Mouse (Mus musculus) forebrain, embryonic 14.5 days (tissue): ENCODE data around the gene Rai14. TPM values are rescaled to one million over a fixed set of nuclear protein-coding genes. Genes with fewer than 3 reads are reported as not detected.

ENCODE experiments used
- ATAC-seq: fragments of 200-750 bp; cut with Nextera tagmentation; 2 replicates; pipeline ENCODE4 v1.8.0; 2017; ENCODE audit warnings: mild to moderate bottlenecking, moderate library complexity
- DNase-seq: peaks from one replicate; pipeline ENCODE4 v3.0.0-alpha.2; 2015; ENCODE audit warnings: low spot score
- H3K27ac ChIP-seq: fragments of 300-500 bp; sonication (generic); 2 replicates; pipeline ENCODE4 v1.5.1; 2014; ENCODE audit warnings: low read depth, mild to moderate bottlenecking, control low read depth, low read length, moderate library complexity
- H3K27me3 ChIP-seq: fragments of 300-500 bp; sonication (generic); replicated peaks from 2 replicates; pipeline ENCODE4 v1.6.1; 2014; ENCODE audit warnings: low read length, control low read depth, mixed read lengths; ENCODE audit not compliant: control insufficient read depth, insufficient read depth
- H3K36me3 ChIP-seq: fragments of 300-500 bp; sonication (generic); 2 replicates; pipeline ENCODE4 v1.6.1; 2014; ENCODE audit warnings: low read length, control low read depth; ENCODE audit not compliant: control insufficient read depth, insufficient read depth
- H3K4me1 ChIP-seq: fragments of 300-500 bp; sonication (generic); 2 replicates; pipeline ENCODE4 v1.6.1; 2014; ENCODE audit warnings: antibody characterized with exemption, low read length, control low read depth; ENCODE audit not compliant: control insufficient read depth, insufficient read depth
- H3K4me2 ChIP-seq: fragments of 300-500 bp; sonication (generic); 2 replicates; pipeline ENCODE4 v1.6.1; 2014; ENCODE audit warnings: mild to moderate bottlenecking, control low read depth, low read length
- H3K4me3 ChIP-seq: fragments of 300-500 bp; sonication (generic); 2 replicates; pipeline ENCODE4 v1.5.1; 2014; ENCODE audit warnings: low read depth, low read length, control low read depth
- H3K9ac ChIP-seq: fragments of 300-500 bp; sonication (generic); 2 replicates; pipeline ENCODE4 v1.6.1; 2014; ENCODE audit warnings: mild to moderate bottlenecking, low read length, control low read depth, moderate library complexity
- H3K9me3 ChIP-seq: fragments of 300-500 bp; sonication (generic); replicated peaks from 2 replicates; pipeline ENCODE4 v1.6.1; 2016; ENCODE audit warnings: low read length, control low read depth, mixed read lengths; ENCODE audit not compliant: control insufficient read depth
- WGBS: fragments of 180-500 bp; shearing (Covaris S2); extraction: QIAGEN DNeasy Blood & Tissue Kit; methylation state at CpG from one replicate; pipeline ENCODE4 v1.1.7; 2014; 5-methylcytosine and 5-hydroxymethylcytosine counted together
- polyA plus RNA-seq: library from polyadenylated mRNA; unstranded; fragments of >200 nt; fragmentation: Nextera tagmentation; extraction: Ambion mirVana; gene quantifications from 2 replicates; pipeline ENCODE4 v1.2.1, GENCODE M21; 2014

The Rai14 gene
- polyA plus RNA-seq, 1 experiment from 2014 or later: 28.7 TPM

- 89% methylated on average over 8 of the region's 8 CpGs for WGBS
- H3K27me3 ChIP-seq: no peaks in the 10 kb centered on the region
- no peak for DNase-seq
- ATAC-seq: no peak
- H3K36me3 ChIP-seq: peaks cover 6% of the 10 kb centered on the region; the same call in 1 of the 2 replicates
- H3K4me1 ChIP-seq: peaks cover 4% of the 10 kb centered on the region; the same call in 1 of the 2 replicates
- H3K4me3 ChIP-seq: no peak overlapping the region
- no peak overlapping the region for H3K27ac ChIP-seq
- no peak overlapping the region for H3K4me2 ChIP-seq
- H3K9me3 ChIP-seq: no peaks in the 10 kb centered on the region
- no peak overlapping the region for H3K9ac ChIP-seq
These were observed 8.0 kb downstream of the Rai14 start for GRCm38 (mm10) chr15:10706414-10706813.

- H3K27me3 ChIP-seq: no peaks in the 10 kb centered on the region
- H3K4me2 ChIP-seq: no peak overlapping the region
- H3K9ac ChIP-seq: no peak overlapping the region
- no peaks in the 10 kb centered on the region for H3K4me1 ChIP-seq
- no peak overlapping the region for H3K4me3 ChIP-seq
- DNase-seq (no peak), ATAC-seq (no peak)
- WGBS: 76% methylated on average over 5 of the region's 5 CpGs
- H3K9me3 ChIP-seq: no peaks in the 10 kb centered on the region
- peaks cover 6% of the 10 kb centered on the region; the same call in 1 of the 2 replicates for H3K36me3 ChIP-seq
- H3K27ac ChIP-seq: no peak overlapping the region
These were observed 8.7 kb downstream of the Rai14 start for GRCm38 (mm10) chr15:10705752-10706151.

GRCm38 (mm10) chr15:10704328-10704727 lies 10.1 kb downstream of the Rai14 start:
- Histone ChIP-seq H3K27me3 (no peaks in the 10 kb centered on the region), H3K9ac (no peak overlapping the region), H3K36me3 (peaks cover 6% of the 10 kb centered on the region; the same call in 1 of the 2 replicates), H3K4me2 (no peak overlapping the region), H3K9me3 (no peaks in the 10 kb centered on the region), H3K27ac (no peak overlapping the region), H3K4me3 (no peak overlapping the region), H3K4me1 (no peaks in the 10 kb centered on the region)
- ATAC-seq (no peak), DNase-seq (no peak)
- WGBS: 88% methylated on average over 8 of the region's 8 CpGs

- DNase-seq: no peak
- H3K9ac ChIP-seq: no peak overlapping the region
- H3K4me1 ChIP-seq: no peaks in the 10 kb centered on the region
- no peak for ATAC-seq
- no peak overlapping the region for H3K27ac ChIP-seq
- H3K9me3 ChIP-seq: no peaks in the 10 kb centered on the region
- no peak overlapping the region for H3K4me3 ChIP-seq
- no peaks in the 10 kb centered on the region for H3K27me3 ChIP-seq
- no peak overlapping the region for H3K4me2 ChIP-seq
- WGBS: 88% methylated on average over 5 of the region's 5 CpGs
- no peaks in the 10 kb centered on the region for H3K36me3 ChIP-seq
These were observed 12.9 kb downstream of the Rai14 start for GRCm38 (mm10) chr15:10701571-10701970.

- Histone ChIP-seq H3K27ac (no peak overlapping the region), H3K27me3 (no peaks in the 10 kb centered on the region), H3K4me3 (no peak overlapping the region), H3K36me3 (no peaks in the 10 kb centered on the region), H3K9ac (no peak overlapping the region), H3K4me2 (no peak overlapping the region), H3K4me1 (no peaks in the 10 kb centered on the region), H3K9me3 (no peaks in the 10 kb centered on the region)
- ATAC-seq: no peak
- WGBS: 94% methylated on average over 9 of the region's 9 CpGs
- no peak for DNase-seq
These were observed 13.4 kb downstream of the Rai14 start for GRCm38 (mm10) chr15:10700891-10701466.

- WGBS: 82% methylated on average over 8 of the region's 8 CpGs
- no peaks in the 10 kb centered on the region for H3K27me3 ChIP-seq
- no peak overlapping the region for H3K9ac ChIP-seq
- no peaks in the 10 kb centered on the region for H3K36me3 ChIP-seq
- ATAC-seq (peak; percentile 46; the same call in 1 of the 2 replicates), DNase-seq (peak; percentile 53)
- H3K27ac ChIP-seq: no peak overlapping the region
- H3K9me3 ChIP-seq: no peaks in the 10 kb centered on the region
- no peak overlapping the region for H3K4me3 ChIP-seq
- H3K4me2 ChIP-seq: no peak overlapping the region
- H3K4me1 ChIP-seq: peaks cover 15% of the 10 kb centered on the region
These were observed 17.8 kb downstream of the Rai14 start for GRCm38 (mm10) chr15:10696478-10697234.

- Histone ChIP-seq H3K27ac (no peak overlapping the region), H3K4me3 (no peak overlapping the region), H3K36me3 (peaks cover 3% of the 10 kb centered on the region; the same call in 1 of the 2 replicates), H3K4me2 (no peak overlapping the region), H3K9ac (no peak overlapping the region), H3K4me1 (peaks cover 15% of the 10 kb centered on the region), H3K9me3 (no peaks in the 10 kb centered on the region), H3K27me3 (no peaks in the 10 kb centered on the region)
- DNase-seq (no peak), ATAC-seq (peak; percentile 18; the same call in 1 of the 2 replicates)
- WGBS: 40% methylated on average over 4 of the region's 4 CpGs
These were observed 21.8 kb downstream of the Rai14 start for GRCm38 (mm10) chr15:10692627-10693026.

GRCm38 (mm10) chr15:10691481-10691880 lies 22.9 kb downstream of the Rai14 start:
- Histone ChIP-seq H3K9me3 (no peaks in the 10 kb centered on the region), H3K4me3 (no peak overlapping the region), H3K27me3 (no peaks in the 10 kb centered on the region), H3K27ac (no peak overlapping the region), H3K36me3 (peaks cover 10% of the 10 kb centered on the region; the same call in 1 of the 2 replicates), H3K9ac (no peak overlapping the region), H3K4me1 (peaks cover 15% of the 10 kb centered on the region), H3K4me2 (no peak overlapping the region)
- 52% methylated on average over 6 of the region's 6 CpGs for WGBS
- DNase-seq: no peak
- no peak for ATAC-seq

- 91% methylated on average over 5 of the region's 5 CpGs for WGBS
- Histone ChIP-seq H3K9ac (no peak overlapping the region), H3K4me1 (peaks cover 15% of the 10 kb centered on the region), H3K27ac (no peak overlapping the region), H3K36me3 (peaks cover 12% of the 10 kb centered on the region; the same call in 1 of the 2 replicates), H3K27me3 (no peaks in the 10 kb centered on the region), H3K4me3 (no peak overlapping the region), H3K9me3 (no peaks in the 10 kb centered on the region), H3K4me2 (no peak overlapping the region)
- no peak for DNase-seq
- no peak for ATAC-seq
These were observed 23.5 kb downstream of the Rai14 start for GRCm38 (mm10) chr15:10690973-10691372.
